Mouse (Mus musculus) cerebellum, adult 9-11 months (tissue): Measurements from ENCODE around the gene Traf4.
A peak's percentile ranks its signal among the peaks of the same experiment; 100 is the strongest.
"Not testable (repeated sequence)": the region's sequence is repeated elsewhere in the genome, so short reads cannot be mapped to it uniquely, and the experiment has no call there.

Source experiments
- DNase-seq: peaks from one replicate; pipeline ENCODE4 v3.0.0; 2022

Traf4 gene

DNA sequence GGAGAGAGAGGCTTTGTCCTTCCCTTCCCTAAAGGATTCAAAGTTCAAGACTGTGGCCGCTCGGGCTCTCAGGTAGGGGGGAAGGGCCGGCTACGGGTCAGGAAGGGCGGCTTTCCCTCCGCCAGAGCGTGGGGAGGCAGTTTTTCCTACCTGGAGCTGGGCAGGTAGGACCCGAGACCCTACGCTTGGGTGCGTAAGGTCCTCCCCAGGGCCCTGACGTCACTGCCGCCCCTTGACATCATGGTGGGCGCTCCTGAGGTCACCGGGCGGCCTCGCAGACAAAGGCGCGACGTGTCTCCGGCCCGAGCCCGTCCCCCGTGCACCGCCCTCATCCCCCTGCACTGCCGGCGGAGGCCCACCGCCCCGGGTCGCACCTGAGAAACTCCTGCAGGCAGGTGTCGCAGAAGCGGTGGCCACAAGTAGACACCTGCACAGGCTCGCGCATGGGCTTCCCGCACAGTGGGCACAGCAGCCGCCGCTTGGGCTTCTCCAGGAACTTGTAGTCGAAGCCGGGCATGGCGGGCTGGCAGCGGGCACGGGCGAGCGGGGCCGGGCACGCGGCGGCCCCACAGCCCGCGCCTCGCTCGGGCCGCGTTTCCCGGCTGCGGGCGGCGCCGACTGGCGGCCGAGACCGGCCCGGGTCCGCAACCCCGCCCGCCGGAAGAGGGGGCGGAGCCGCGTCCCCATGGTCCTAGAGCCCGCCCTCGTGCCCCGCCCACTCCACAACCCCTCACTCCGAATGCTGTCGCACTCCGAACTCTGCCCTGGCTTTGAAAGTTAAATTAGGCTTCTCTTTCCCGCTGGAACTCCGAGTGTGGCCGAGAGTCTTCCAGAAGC is at the start of gene Traf4:
Gene Traf4 (minus strand): TSS at position 666 of the 837 bp plus-strand sequence.
- DNase-seq: peak; percentile 75

DNA sequence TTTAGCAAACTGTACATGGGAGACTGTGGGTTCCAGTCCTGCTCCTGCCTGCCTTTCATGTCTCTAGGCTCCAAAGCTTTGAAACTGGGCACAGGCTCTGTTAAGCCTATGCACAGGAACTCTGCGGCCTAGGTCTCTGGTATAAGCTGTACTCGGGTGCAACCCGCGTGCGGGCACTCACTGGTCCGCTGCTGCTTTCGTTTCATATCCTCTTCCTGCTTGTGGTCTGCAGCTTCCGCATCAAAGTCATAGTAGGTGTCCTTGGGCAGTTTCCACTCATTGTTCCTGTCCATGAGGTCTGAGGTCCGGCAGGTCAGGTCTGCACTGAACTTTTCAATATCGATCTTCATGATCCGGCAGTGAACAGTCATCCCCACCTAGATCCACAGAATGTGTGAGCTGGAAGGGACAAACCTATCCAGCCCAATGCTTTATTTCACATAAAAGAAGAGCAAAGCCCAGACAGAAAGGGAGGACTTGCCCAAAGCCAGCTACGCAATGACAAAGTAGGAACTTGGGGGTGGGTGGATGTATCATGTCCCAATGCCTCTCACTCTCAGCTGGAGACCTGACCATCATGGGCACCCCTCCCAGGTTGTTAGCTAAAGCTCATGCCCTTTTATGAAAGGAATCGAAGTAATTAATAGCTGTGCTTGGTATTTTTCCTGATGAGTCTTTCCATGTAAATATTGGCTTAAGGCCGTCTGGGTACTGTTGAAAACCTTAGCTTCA is 47.9 kb upstream of the Traf4 start:
- no peak for DNase-seq

DNA sequence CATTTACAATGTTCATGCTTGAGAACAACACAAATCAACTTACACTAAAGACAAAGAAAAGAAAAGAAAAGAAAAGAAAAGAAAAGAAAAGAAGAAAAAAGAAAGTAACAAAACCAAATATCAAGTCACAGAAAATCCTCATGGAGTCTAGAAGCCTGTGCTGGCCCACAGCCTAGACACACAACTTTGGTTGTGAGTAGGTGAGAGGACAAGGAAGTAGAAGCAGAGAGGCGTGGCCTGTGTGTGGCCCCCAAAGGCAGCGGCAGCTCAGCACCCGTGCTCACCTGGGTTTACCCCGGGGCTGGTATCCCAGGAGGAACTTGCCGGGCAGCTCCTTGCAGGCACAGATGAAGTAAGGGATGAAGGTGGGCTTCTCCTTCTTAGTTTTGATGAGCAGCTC is 46.1 kb upstream of the Traf4 start:
- no peak for DNase-seq

DNA sequence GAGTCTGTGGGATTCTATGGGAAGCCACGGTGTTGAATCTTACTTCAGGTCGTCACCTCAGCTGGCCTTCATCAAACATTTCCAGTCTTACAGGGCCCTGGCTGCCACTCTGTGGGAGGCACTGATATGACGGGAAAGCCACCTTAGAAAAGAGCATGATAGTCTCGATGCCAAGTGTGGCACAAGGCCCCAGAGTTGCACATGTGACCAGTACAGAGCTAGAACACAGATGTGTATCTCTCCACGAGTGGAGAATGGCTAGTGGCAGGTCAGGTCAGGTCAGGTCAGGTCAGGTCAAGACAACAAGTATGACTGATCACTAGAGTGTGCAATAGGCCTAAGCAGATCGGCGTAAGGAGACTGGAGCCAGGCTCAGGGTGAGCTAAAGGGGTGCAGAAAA is 45.2 kb upstream of the Traf4 start:
- no peak for DNase-seq

DNA sequence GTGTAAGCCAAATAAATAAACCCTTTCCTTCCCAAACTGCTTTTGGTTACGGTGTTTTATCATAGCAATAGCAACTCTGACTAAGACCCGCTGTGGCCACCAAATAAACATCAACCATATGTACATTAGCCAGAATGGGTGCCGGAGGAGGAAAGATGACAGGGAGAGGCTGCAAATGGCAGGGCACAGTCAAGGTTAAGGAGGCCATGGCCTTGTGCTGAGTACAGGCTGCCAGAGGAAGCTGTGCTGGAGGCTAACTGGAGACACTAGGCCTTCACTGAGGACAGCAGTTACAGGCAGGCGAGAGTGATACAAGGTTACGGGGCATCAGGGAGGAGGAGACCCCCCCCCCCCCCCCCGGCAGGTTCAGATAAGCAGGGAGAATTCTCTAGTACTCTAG is 44.5 kb upstream of the Traf4 start:
- DNase-seq: no peak

DNA sequence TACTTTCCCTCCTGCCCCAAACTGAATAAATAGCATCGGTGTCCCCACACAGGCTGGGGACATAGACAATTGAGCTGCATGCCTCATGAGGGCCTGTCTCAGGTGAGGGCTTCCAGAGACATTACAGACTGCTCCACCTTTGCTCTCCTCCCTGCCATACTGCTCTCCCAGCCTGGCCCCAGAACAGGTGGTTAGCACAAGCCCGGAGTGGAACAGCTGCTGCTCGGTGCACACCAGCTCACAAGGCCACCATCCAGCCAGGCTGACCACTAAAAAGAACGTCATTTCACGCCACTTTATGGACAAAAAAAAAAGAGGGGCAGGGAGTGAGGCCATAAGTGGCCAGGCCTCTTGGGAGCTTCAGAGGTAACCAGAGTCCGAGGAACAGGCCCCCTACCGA is 41.8 kb upstream of the Traf4 start:
- no peak for DNase-seq

DNA sequence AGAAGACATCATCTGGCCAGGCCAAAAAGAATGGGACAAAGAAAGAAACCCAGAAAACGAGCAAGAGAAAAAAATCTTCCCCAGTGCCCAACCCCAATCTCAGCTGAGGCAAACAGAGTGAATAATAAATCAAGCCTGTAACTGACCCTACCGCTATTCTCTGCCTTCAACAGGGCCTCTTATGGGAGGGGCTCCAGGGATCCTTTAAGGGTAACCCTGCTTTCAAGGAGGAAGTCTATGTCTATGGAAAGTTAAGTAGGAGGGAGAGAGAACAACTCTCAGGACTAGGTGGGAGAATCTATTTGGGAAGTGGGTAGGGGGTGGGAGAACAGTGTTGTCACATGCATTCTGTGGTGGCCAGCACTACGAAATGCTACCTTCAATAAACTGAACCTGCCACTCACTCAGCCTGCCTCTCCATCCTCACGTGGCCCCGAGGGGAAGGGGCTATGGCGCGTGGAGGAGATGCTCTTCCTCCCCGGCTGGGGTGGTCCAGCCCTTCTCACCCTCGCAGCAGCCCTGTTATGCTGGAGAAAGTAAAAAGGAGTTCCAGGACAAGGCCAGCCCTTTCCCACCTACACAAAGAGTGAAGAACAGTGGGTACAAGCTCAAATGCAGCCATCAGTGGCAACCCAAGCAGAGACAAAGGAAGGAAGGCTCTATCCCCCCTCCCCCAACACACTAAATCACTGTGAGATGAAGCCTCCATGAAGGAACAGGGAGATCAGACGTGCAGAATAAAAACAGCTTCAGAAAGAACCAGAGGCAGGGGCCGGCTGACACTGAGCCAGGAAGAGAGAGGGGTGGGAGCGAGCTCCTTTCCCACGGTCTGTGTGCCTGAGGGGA is 40.2 kb upstream of the Traf4 start:
- DNase-seq: no peak

DNA sequence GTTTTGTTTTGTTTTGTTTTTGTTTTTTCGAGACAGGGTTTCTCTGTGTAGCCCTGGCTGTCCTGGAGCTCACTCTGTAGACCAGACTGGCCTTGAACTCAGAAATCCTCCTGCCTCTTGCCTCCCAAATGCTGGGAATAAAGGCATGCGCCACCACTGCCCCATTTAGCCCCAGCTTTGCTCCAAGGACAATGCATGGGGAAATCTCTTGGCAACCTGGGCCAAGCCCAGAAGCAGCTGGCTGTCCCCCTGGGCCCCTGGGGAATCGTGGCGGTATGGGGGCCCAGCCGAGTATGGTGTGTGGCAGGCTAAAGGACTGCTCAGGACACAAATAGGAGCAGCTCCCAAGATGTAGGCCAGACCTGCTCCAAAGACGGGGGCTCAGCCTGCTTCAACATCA is 38.9 kb upstream of the Traf4 start:
- no peak for DNase-seq

DNA sequence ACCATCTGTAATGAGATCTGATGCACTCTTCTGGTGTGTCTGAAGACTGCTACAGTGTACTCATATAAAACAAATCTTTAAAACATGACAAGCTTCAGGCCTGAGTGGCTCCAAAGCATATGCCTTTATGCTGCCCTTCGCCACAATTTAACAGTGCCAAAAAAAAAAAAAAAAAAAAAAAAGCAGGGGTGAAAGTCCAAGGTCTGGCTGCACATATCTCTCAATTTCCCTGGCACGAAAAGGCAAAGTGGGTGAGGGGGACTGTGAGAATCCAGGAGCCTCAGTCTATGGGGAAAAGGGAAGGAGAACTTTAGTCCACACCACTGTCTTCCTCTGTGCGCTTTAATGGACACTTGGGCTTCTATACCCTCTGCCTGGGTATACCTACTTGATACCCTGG is 37.0 kb upstream of the Traf4 start:
- DNase-seq: no peak

DNA sequence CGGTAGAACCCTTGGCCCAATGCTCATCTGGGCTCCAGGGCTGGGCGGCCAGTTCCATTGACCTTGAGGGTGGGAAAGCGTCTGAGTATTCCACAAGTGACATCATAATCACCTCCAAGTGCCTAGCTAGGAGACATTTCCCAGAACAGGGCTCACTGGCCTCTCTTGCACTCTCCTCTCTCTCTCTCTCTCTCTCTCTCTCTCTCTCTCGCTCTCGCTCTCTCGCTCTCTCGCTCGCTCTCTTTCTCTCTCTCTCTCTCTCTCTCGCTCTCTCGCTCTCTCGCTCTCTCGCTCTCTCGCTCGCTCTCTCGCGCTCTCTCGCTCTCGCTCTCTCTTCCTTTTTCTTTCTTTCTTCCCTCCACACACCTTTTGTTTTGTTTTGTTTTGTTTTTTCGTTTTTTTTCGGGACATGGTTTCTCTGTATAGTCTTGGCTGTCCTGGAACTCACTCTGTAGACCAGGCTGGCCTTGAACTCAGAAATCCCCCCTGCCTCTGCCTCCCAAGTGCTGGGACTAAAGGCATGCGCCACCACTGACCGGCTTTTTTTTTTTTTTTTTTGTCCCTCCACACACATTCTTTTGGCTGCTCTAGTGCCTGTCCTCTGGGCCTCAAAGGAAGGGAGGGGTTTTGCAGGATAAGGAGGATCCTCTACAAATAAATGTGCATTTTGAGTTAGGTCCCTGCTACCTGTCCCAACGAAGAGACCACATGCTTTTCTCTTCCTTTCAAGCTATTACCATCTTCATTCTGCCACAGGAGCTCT is 29.9 kb upstream of the Traf4 start:
- DNase-seq: no peak

DNA sequence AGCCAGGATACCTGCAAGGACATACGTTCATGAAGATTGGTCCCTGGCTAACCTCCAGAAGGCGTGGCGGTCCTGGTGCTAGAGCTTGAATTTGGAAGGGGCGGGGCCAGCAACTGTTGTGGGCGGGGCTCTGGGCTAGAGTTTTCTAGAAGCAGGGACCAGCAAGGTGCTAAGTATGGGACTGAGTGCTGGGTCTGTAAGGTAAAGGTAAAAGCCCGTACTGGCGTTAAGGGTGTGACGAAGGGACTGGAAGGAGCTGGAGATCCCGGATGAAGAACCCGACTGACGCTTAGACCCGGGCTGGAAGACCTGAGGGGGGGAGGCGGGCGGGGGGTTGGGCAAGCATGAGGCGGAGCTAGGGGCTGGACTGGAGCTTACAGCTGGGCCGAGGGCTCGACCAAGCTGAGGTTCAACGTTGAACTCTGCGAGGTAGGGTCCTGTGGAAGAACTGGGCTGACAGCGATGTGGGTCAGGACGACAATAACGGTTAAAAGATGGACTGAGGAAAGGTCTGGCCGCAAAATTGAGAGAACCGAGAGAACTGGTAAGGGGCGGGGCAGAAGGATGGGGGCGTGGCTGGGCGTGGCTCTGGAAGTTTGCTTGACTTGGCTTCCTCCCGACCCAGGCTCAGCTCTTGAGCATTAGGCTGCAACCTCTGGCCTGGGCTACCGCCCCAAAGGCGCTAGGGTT is 29.2 kb upstream of the Traf4 start:
- DNase-seq: no peak

DNA sequence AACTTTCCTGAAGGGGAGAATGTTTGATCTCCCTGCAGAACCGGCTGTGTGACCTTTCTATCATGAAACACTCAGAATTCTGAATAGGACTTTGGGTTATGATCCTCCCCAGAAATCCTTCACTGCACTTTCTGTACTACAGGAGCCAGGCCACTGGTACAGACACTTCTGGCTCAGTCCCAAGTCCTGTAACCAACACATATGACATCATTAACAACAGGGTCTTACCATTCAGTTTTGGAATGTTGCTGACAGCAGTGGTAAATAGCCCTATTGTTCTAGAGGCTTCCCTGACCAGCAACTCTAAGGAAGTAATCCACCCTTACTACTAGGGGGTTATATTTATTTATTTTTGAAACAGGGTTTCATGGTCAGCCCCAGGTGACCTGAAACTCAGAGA is 27.7 kb upstream of the Traf4 start, which contains the start of gene Proca1:
Gene Proca1 (plus strand): TSS at position 280 of the 400 bp plus-strand sequence.
- DNase-seq: no peak

DNA sequence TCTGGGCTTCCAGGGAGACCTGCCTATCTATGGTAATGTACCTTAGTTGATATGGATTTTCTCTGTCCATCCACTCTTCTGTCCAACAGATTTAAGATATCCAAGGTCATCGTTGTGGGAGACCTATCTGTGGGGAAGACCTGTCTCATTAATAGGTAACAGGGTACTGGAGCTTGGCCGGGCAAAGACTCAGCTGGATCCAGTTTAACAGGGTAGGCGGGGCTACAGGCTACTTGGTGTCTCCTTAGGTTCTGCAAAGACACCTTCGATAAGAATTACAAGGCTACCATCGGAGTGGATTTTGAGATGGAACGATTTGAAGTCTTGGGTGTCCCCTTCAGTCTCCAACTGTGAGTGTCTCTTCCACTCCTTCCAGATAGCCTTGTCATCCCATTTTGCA is 24.7 kb upstream of the Traf4 start:
- DNase-seq: no peak

DNA sequence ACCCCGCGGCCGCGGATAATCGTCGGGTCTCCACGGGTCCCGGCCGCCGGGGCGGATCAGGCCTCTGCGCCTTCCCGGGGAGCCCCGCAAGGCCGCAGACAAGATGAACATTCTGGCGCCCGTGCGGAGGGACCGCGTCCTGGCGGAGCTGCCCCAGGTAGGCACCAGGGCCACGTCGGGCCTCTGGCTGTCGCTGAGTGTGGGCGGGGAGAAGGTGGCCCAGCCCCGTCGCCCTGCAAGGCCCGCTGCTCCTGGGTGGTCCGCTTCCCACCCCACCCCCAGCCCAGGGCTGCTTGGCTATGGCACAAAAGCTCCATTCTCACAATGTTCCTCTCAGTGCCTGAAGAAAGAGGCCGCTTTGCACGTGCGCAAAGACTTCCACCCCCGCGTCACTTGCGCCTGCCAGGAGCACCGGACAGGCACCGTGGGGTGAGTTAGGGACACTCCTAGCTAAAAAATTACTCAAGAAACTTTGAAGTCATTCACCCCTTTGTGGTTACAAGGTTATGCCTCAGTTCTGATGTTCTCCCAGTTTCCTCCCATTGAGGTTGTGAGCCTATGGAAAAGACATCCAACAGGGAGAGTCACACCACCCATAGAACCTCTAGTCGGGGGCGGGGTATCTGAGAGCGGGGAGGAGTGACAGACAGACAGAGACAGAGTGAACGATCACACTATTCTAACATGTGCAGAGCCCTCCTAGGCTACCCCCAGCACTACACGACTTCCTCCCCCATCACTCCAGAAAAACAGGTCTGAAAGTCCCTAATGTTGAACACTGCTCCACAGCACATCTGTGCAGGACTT is 24.0 kb upstream of the Traf4 start:
- DNase-seq: no peak

DNA sequence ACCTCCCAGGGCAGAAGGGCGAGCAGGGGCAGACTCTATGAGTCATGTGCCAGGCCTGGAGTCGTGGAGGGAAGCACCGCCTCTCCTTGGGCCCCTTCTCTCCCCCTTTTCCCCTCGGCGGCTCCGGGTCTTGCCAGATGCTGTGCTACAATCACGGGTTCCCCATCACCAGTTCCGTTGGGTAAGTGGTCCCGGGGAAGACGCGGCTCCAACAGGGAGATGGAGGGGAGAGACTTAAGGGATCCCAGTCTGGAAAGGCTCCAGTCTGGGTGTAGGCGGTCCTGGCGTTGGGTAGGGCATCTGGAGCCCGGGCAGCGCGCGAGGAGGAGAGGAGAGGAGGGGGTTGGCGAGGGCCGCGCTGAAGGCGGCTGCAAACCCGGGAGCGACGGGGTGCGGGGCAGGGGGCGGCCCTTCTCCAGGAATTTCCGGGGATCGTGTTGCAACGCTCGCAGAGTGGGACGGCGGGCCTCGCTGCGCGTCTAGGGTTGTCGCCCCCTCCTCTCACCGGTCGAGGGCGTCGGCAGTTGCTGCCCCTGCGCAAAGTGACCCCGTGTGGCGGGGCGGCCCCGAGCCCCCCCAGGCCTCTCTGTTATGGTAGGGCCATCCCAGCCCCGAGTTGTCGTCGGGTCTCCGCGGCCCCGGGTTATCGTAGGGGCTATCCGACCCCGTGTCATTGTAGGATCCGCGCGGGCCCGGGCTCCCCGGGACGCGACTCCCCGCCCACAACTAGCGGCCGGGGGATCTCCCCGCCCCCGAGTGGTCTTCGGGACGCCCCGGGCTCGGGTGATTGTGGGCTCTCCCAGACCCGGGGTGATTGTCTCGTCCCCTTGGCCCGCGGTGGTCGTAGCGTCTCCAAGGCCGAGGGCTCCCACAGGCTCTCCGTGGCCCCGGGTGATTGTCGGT is 23.2 kb upstream of the Traf4 start, which contains the start of gene Rab34:
Gene Rab34 (plus strand): TSS at position 100 of the 903 bp plus-strand sequence.
- no peak for DNase-seq

DNA sequence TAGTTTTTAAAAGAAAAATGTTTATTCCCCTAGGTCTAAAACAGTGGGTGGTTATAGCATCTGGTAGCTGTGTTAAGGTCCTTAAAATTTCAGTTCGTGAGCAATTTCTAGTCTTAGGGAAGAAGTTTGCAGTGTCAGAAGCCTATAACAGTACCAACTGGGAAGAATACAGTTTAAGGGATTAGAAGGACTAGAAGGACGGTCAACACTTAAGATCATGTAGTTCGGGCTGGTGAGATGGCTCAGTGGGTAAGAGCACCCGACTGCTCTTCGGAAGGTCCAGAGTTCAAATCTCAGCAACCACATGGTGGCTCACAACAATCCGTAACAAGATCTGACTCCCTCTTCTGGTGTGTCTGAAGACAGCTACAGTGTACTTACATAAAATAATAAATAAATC is 19.3 kb upstream of the Traf4 start:
- not testable (repeated sequence) for DNase-seq

DNA sequence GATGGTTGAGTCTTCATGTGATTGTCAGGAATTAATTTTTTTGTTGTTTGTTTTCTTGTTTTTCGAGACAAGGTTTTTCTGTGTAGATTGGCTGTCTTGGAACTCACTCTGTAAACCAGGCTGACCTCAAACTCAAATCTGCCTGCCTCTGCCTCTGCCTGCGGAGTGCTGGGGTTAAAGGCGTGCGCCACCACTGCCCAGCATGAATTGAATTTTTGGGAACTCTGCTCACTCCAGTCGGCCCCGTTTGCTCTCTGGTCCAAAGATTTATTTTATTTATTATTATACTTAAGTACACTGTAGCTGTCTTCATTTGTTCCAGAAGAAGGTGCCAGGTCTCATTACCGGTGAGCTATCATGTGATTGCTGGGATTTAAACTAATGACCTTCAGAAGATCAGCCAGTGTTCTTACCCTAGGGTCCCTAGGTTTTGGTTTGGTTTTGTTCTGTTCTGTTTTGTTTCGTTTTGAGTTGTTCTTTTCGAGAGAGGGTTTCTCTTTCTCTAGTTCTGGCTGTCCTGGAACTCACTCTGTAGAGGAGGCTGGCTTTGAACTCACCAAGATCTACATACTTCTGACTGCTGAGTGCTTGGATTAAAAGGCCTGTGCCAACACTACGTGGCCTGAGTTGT is 18.6 kb upstream of the Traf4 start:
- no peak for DNase-seq

DNA sequence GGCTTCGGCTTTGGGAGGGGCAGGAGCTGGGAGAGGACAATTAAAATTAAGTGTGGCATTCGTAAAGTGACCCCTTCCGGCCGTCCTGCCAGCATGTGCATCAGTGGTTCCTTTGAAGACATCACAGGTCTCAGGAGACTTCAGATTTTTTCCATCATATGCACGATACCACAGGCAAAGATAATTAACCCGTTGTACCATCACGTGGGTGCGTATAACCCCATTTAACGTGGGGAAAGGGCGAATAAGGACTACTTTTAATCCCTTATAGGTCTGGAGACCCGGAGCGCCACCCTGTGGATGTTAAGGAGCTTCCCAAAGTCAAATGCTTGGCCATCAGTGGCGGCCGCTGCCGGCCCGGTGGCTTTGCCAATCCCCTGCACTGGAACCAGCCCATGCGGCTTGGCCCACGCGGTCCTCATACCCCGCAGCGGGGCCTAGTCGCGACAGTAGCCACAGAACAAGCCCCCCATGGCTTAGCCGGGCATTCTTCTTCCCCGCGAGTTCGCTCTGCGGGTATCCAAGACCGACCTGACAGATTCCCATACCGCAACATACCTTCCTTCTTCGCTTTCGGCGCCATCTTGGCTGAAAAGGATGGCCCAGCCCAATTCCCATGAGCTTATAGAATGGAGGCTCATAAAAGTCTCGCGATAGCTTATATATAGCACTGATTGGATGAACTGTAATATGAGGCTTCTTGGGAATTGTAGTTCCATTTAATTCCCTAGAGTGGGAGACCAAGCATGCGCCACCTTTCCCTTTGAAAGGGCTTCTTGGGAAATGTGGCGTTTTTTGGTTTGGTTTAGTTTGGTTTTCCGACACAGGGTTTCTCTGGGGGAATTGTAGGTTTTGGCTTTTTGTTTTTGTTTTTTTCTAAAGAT is 17.8 kb upstream of the Traf4 start, which contains the start of gene Rpl23a:
Gene Rpl23a (minus strand): TSS at position 624 of the 884 bp plus-strand sequence.
- DNase-seq: peak; percentile 91
